Mouse (Mus musculus): Measurements from ENCODE around the gene Ptpn12.

- TF ChIP-seq HCFC1 (IDR thresholded peaks at IDR 0.05; ENCODE audit: borderline replicate concordance, insufficient read depth, low read length), result no peak
- TF ChIP-seq ZC3H11A (IDR thresholded peaks at IDR 0.05; ENCODE audit: borderline replicate concordance, low read depth, low read length), result no peak
- TF ChIP-seq CHD2 (IDR thresholded peaks at IDR 0.05; ENCODE audit: low read depth, low read length), result no peak
These were observed 91.3 kb downstream of the Ptpn12 start for GRCm38 (mm10) chr5:20964446-20964845.

Data from ES-E14 (cell line).